28 mouse cellular contexts compared by ENCODE assay signal in the genomic region with DNA sequence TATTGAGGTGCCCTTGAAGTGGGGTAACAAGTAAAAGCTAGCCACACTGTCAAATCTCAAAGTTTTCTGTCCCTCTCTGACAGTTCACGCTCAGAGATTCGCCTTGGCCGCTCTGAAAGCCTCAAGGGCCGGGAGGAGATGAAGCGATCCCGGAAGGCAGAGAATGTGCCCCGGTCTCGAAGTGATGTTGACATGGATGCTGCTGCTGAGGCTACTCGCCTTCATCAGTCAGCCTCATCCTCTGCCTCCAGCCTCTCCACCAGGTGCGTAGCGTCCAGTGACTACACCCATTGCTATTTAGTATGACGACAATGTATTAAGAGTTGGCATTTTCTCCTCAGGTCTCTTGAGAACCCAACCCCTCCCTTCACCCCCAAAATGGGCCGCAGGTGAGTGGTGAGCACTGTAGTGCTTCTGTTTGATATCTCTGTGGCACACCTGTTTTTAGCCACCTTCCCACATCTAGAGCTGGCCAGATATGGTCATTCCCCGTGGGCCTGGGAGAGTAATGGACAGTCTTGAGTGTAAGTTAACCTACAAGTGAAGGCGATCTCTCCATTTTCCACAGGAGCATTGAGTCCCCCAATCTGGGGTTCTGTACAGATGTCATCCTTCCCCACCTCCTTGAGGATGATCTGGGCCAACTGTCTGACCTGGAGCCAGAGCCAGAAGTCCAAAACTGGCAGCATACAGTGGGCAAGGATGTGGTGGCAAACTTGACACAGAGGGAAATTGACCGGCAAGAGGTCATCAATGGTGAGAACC. TPM values are rescaled to one million over a fixed set of nuclear protein-coding genes. Genes with fewer than 3 reads are reported as not detected.
"Had no signal": no experiment of that assay in that cellular context is flagged by ENCODE, and none has a peak within 500 bp of the region (broad histone marks: within the 10 kb centered on the region; RNA-seq: fewer than 3 reads in every experiment).

No protein-coding gene starts in this region.

- H3K27ac ChIP-seq: intestine, embryonic 15.5 days; kidney, embryonic 15.5 days; left cerebral cortex, adult 2 months; limb, embryonic 12.5 days; limb, embryonic 15.5 days; liver, embryonic 12.5 days; liver, embryonic 15.5 days; neural tube, embryonic 12.5 days; neural tube, embryonic 15.5 days; stomach, postnatal 0 days had no signal

- H3K9me3 ChIP-seq: intestine, embryonic 15.5 days; kidney, embryonic 15.5 days; limb, embryonic 12.5 days; limb, embryonic 15.5 days; liver, embryonic 12.5 days; liver, embryonic 15.5 days; neural tube, embryonic 12.5 days; neural tube, embryonic 15.5 days had no signal

- ATAC-seq: intestine, embryonic 15.5 days; liver, embryonic 12.5 days had no signal

- DNase-seq: kidney, adult 11 months; kidney, adult 8-10 months; kidney, postnatal 10 days; kidney, postnatal 36 days; layer of hippocampus, postnatal 36 days; lung, adult 2 months; lung, postnatal 14 days; lung, postnatal 4 days; midbrain, embryonic 14.5 days; right cerebral cortex, adult 18-20 months; right cerebral cortex, postnatal 14 days; right cerebral cortex, postnatal 4 days; thymus, adult 2 months; thymus, postnatal 14 days; thymus, postnatal 4 days had no signal

- H3K9ac ChIP-seq: intestine, embryonic 15.5 days; kidney, embryonic 15.5 days; limb, embryonic 12.5 days; limb, embryonic 15.5 days; liver, embryonic 12.5 days; liver, embryonic 15.5 days; neural tube, embryonic 12.5 days; neural tube, embryonic 15.5 days had no signal

- H3K4me2 ChIP-seq: intestine, embryonic 15.5 days; kidney, embryonic 15.5 days; limb, embryonic 12.5 days; limb, embryonic 15.5 days; liver, embryonic 12.5 days; liver, embryonic 15.5 days; midbrain, embryonic 11.5 days; neural tube, embryonic 12.5 days; neural tube, embryonic 15.5 days had no signal

- H3K4me1 ChIP-seq: intestine, embryonic 15.5 days; kidney, embryonic 15.5 days; limb, embryonic 12.5 days; limb, embryonic 15.5 days; liver, embryonic 12.5 days; liver, embryonic 15.5 days; neural tube, embryonic 12.5 days; neural tube, embryonic 15.5 days had no signal

- H3K27me3 ChIP-seq: intestine, embryonic 15.5 days; kidney, embryonic 15.5 days; limb, embryonic 12.5 days; limb, embryonic 15.5 days; liver, embryonic 12.5 days; liver, embryonic 15.5 days; neural tube, embryonic 12.5 days; neural tube, embryonic 15.5 days had no signal

- H3K4me3 ChIP-seq: intestine, embryonic 15.5 days; kidney, embryonic 15.5 days; left cerebral cortex, adult 2 months; limb, embryonic 12.5 days; limb, embryonic 15.5 days; liver, embryonic 12.5 days; liver, embryonic 15.5 days; neural tube, embryonic 12.5 days; neural tube, embryonic 15.5 days had no signal

RNA-seq across cellular contexts. Expression of gene Lrrc71, which starts 22.8 kb away (rescaled TPM):
- total RNA-seq: megakaryocyte progenitor cell, adult 5-6 weeks; megakaryocyte-erythroid progenitor cell, adult 5-6 weeks had no signal
